Mouse (Mus musculus) monocyte, adult 5-6 weeks (primary cell): Measurements from ENCODE around the gene Naa80. TPM values are rescaled to one million over a fixed set of nuclear protein-coding genes. Genes with fewer than 3 reads are reported as not detected.

Source experiments
- ATAC-seq: fragments of 153-309, 156-312 bp; replicated peaks from 2 replicates; pipeline ENCODE4 v1.8.0; 2017; ENCODE audit warnings: mild to moderate bottlenecking; ENCODE audit not compliant: low TSS enrichment, insufficient number of reproducible peaks, severe bottlenecking, poor library complexity, low FRiP score
- total RNA-seq: library from RNA; stranded (forward); fragments of 200-1000, 200-491, 200-594 nt; gene quantifications from 3 replicates; pipeline ENCODE4 v1.2.3, GENCODE M21; 2017

Gene Naa80
- 3.6 to 5.4 TPM (median 5.4 TPM) in 3 replicates for total RNA-seq

- ATAC-seq = no peak
Observed at GRCm38 (mm10) chr9:107578587-107578986, at the start of gene Naa80. Gene Naa80 (plus strand): TSS chr9:107578887.

- peak; percentile 94 for ATAC-seq
Observed at GRCm38 (mm10) chr9:107533791-107534407, 44.8 kb upstream of the Naa80 start, which contains the start of gene Tmem115. Gene Tmem115 (plus strand): TSS chr9:107533945.

DNA sequence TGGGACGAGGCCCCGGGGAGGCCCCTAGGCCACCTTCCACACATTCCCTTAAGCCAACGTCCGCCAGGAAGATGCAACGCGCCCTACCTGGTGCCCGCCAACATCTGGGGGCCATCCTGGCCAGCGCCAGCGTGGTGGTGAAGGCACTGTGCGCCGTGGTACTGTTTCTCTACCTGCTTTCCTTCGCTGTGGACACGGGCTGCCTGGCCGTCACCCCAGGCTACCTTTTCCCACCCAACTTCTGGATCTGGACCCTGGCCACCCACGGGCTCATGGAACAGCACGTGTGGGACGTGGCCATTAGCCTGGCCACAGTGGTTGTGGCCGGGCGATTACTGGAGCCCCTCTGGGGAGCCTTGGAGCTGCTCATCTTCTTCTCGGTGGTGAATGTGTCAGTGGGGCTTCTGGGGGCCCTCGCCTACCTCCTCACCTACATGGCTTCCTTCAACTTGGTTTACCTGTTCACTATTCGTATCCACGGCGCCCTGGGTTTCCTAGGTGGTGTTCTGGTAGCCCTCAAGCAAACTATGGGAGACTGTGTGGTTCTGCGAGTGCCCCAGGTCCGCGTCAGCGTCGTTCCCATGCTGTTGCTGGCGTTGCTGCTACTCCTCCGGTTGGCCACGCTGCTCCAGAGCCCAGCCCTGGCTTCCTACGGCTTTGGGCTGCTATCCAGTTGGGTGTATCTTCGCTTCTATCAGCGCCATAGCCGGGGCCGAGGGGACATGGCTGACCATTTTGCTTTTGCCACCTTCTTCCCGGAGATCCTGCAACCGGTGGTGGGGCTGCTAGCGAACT, 44.1 kb upstream of the Naa80 start:
- ATAC-seq = no peak

DNA sequence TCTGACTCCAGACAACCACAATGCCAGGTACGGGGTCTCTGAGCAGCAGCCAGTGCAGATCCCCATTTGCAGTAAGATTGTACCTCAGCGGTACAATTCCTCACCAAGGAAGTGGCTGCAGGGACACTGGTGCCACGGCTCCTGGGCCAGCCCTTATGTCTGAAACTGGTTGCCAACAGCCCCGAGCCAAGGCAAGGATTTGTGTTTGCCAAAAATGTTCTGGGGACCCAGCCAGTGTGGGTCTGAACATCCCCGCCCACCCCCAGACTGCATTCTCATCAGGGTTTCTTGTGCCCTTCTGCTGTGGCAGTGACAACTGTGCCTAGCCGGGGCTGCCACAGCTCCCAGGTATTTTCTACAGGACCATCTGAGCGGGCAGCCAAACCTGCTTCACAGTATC, 40.5 kb upstream of the Naa80 start:
- ATAC-seq = no peak

DNA sequence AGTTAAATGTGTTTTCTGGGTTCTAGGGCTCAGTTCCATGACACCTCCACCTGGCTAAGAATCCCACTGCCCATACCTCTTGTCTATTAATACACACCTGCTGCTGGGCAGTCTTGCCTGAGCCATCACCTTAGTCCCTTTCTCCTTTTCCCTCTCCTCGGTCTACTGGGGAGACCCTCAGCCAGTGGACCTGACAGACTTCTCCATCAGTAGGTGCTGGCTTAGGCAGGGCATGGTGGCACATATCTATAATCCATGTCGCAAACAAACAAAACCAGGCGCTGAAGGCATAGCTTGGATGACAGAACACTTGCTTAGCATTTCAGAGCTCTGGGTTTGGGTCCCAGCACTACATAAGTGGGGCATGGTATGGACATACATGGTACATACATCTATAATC, 40.0 kb upstream of the Naa80 start:
- ATAC-seq = no peak

- no peak for ATAC-seq
Observed at GRCm38 (mm10) chr9:107539940-107540339, 38.7 kb upstream of the Naa80 start.

DNA sequence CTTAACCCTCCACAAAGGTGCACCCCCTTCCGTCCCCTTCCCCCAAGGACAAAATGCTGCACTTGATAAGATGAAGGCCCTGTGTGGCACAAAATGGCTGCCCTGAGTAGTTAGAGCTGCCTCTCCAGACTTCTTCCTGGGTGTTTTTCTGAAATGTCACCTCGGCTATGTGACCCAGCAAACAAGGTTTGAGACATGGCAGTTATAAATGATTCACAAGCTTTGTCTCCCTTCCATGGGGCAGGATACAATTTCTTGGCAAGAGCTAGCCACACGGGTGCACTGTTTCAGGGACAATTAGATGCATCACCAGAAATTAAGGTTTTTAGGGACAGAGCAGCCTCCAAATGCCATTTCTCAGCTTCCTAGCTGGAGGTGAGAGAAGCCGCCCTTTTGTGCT, 38.3 kb upstream of the Naa80 start:
- no peak for ATAC-seq

GRCm38 (mm10) chr9:107541005-107541404, 37.7 kb upstream of the Naa80 start:
- no peak for ATAC-seq

DNA sequence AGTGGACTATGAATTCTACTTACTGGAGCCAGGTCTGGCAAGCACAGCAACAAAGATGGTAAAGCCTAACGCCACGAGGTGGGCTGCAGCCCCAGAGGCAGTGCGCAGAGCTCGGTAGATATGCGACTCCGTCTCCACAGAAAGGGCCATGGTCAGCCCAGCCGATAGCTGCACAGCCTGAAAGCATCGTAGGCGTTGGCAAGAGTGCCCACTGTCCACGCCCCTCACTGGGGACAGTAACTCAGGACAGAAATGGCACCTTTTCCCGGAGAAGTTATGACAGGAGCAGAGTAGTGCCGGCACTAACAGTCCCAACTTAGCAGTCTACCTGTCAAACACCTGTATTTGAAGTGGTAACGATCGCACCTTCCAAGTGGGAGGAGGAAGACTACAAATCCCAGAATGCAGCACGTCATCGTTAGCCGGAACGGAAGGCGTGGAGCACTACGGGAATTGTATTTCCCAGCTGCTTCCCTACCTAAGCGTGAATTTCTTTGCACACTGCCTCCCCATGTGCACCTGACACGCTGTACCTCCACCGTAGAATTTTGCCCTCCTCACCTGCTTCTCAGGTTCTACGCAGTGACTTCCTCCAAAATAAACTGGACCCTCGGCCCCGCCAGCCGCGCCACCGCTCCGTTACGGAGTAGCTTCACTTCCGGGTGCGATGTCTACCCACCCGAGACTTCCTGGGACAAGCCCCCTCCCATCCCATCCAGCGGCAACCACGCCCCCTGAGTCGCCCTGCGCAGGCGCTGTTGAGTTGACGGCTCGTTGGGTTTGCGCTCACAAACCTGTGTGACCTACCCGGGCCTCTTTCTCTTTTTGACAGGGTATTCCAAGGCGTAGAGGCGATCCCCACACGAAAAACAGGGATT, 37.0 kb upstream of the Naa80 start, which contains the start of the genes Cyb561d2 and Nprl2:
Cyb561d2 (minus strand) TSS at position 720 of the 878 bp plus-strand sequence.
Nprl2 (plus strand) TSS at position 753 of the 878 bp plus-strand sequence.
- peak; percentile 82 for ATAC-seq

DNA sequence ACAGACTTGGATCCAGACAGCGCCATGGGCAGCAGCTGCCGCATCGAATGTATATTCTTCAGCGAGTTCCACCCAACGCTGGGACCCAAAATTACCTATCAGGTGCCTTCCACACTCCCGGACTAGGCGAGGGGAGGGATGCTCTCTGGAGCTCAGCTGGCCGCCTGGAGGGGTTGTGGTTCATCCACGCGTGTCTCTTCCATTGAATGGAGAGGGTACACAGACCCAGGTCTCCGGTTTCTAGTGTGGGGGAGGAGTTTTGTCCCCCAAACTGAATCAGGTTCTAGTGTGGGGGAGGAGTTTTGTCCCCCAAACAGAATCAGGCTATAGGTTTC, 36.4 kb upstream of the Naa80 start:
- ATAC-seq = no peak

DNA sequence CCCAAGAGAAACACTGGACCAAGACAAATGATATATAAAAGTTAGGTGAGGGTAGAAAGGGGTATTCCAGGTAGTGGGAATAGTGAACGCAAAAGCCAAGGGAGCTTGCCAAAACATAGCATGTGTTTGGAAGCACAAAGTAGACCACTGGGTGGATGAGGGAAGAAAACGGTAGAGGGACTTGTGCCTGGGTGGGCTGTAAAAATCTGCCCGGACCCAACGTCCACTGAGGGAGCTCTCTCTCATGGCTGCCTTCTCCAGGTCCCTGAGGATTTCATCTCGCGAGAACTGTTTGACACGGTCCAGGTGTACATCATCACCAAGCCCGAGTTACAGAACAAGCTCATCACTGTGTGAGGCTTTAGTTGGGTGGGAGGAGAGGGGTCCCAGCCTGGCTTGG, 36.0 kb upstream of the Naa80 start:
- no peak for ATAC-seq

DNA sequence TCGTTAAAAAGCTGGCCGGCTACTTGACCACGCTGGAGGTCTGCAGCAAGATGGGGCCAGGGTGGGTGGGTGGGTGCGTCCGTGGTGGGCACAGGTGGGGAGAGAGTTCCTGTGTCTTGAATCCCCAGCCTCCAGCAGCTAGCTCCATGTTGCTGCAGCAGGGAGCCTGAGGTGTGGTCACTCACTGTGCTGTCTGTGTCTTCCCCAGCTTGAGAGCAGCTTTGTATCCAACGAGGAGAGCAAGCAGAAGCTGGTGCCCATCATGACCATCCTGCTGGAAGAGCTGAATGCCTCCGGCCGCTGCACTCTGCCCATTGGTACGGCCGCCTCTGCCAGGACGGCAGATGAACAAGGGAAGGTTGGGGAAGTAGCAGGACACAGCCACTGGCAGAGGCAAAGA, 35.4 kb upstream of the Naa80 start:
- no peak for ATAC-seq

- no peak for ATAC-seq
Observed at GRCm38 (mm10) chr9:107544196-107544700, 34.4 kb upstream of the Naa80 start.

DNA sequence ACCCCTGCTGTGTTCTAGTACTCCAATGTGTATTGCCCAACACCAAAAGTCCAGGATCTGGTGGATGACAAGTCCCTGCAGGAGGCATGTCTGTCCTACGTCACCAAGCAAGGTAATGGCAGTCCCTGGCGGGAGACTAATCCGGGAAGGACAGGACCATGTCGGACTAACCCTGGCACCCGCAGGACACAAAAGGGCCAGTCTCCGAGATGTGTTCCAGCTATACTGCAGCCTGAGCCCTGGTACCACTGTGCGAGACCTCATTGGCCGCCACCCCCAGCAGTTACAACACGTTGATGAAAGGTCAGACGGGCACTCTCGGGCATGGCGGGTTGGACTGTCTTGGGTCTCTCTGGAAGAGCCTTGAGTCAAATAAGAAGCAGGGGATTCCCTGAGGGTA, 34.0 kb upstream of the Naa80 start:
- ATAC-seq = no peak

DNA sequence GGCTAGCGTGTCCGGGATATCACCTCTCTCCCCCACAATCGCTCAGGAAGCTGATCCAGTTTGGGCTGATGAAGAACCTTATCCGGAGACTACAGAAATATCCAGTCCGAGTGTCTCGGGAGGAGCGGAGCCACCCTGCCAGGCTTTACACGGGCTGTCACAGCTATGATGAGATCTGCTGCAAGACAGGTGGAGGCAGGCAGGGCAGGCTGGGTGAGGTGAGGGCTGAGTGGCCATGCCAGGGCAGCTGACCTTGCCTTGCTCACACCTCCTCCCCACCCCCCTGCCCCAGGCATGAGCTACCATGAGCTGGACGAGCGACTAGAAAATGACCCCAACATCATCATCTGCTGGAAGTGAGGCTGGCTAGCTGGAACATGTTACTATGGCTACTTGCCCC, 33.5 kb upstream of the Naa80 start:
- no peak for ATAC-seq

- ATAC-seq = no peak
Observed at GRCm38 (mm10) chr9:107545602-107546001, 33.1 kb upstream of the Naa80 start.

DNA sequence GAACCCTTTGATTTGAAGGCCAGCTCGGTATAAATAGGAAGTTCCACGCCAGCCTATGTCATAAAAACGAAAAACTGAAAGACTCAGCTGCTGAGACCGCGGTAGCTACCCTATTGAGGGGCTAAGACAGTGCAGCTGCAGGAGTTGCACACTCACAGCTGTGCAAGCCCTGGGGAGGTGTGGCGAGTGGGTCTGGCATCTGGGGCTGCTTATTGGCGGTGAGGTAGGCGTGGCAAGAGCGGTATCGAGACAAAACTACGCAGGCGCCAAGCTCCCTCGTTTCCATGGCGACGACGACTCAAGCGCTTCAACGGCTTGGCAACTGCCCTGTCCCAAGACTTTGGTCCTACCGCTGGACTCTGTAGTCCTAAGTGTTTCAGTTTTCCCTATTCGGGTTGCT, 31.7 kb upstream of the Naa80 start, which contains the start of gene Zmynd10:
Zmynd10 (plus strand) TSS at position 273 of the 400 bp plus-strand sequence.
- peak; percentile 45 for ATAC-seq

DNA sequence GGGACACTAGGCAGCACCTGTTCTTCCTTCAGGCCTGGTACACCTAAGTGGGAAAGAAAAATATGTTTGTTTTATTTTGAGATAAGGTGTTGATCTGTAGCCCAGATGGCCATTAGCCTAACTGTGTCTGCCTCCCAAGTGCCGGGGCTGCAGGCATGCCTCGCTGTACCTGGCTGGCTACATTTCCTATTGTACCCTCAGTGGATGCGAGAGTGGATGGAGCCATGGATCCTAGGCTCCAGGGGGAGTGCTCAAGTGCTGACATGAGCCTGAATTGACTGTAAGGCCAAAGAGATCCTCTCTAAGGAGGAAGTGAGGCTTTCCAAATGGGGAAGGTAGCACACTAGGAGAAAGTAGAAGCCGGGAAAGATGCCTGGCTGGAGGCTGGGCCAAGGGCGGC, 30.7 kb upstream of the Naa80 start:
- no peak for ATAC-seq

DNA sequence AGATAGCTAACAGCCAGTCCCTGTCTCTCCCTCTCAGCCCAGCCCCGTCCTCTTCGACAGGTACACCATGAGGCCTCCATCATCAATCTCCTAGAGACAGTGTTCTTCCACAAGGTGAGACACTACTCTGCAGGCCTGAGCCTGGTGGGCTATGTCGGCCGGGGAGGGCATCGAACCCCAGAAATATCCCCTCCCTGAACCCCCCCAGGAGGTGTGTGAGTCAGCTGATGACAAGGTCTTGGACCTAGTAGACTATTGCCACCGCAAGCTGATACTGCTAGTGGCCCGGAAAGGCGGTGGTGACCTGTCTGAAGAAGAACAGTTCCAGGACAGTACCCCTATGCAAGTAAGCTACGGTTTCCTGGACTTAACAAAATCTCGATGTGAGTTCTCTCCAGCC, 29.9 kb upstream of the Naa80 start:
- ATAC-seq = no peak
